Mouse (Mus musculus): ENCODE measurements around the gene Slc43a2. TPM values are rescaled to one million over a fixed set of nuclear protein-coding genes. Genes with fewer than 3 reads are reported as not detected.

The Slc43a2 gene
- polyA plus RNA-seq, 1 experiment from 2014 or later = 6.4 TPM

DNA sequence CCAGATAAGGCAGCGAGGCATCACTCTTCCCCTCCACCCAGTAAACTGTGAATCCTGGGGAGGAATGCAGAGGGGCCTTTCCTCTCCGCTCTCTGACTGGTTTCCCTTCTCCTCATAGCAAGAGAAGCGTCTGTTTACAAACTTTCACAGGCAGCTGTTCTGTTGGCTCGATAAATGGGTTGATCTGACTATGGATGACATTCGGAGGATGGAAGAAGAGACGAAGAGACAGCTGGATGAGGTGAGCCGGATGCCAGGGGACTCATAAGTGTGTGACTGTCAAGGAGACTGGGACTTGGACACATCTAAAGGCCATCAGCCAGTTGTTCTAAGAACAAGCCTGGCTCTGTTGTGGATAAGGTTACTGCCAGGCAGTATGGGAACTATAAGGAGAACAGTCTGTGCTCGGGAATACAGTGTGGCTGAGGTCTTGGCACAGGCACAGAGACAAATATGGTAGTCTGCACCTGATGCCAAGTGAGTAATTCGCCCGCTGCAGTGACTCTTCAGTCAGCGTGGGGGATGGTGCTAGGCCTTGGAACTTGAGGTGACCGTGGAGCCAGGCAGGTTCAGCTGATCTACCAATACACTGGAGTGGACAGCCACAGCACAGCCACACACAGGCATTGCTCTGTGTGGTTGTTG is 88.8 kb downstream of the Slc43a2 start:
- Histone ChIP-seq H3K4me3 (ENCODE audit: low read depth, low read length) (no peak overlapping the region), H3K9me3 (ENCODE audit: control insufficient read depth, low read length) (no peaks in the 10 kb centered on the region), H3K9ac (ENCODE audit: low read length) (no peak overlapping the region), H3K36me3 (ENCODE audit: control insufficient read depth, insufficient read depth, low read length) (peaks cover 20% of the 10 kb centered on the region), H3K27me3 (ENCODE audit: control insufficient read depth, insufficient read depth, low read length) (no peaks in the 10 kb centered on the region), H3K27ac (replicated peaks) (peak overlapping the region; percentile 77), H3K4me1 (replicated peaks; ENCODE audit: control insufficient read depth, insufficient read depth) (0 out of 2 replicates have a peak, but pooled peaks cover 2% of the 10 kb centered on the region), H3K4me2 (replicated peaks; ENCODE audit: low read depth) (no peak overlapping the region)
- DNase-seq (ENCODE audit: low spot score) (no peak), ATAC-seq (ENCODE audit: low FRiP score, low TSS enrichment) (peak; percentile 56; the same call in 1 of the 2 replicates)
- no peak for TF ChIP-seq EP300 (optimal IDR thresholded peaks at IDR 0.05)
- TF ChIP-seq CTCF (IDR thresholded peaks at IDR 0.05; ENCODE audit: low read depth) = no peak
- 63% methylated on average over 12 of the region's 12 CpGs for WGBS

DNA sequence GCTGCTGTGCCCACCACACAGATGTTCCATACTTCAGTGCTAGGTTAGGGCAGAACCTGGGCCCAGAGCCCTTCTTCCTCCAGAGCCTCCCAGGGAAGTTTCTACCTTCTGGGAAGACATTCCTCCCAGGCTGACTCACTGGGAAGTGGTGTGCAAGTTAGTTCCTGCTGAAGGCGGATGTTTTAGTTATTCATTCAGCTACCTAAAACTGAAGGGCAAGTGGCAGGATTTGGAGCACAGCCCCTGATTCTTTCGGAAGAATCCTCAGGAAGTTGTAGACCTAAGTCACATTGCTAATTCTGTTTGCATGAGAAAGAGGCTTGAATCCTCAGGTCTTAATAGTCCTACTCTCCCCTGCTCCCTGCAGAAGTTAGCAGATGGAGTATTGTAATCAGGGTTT is 89.9 kb downstream of the Slc43a2 start:
- no peak overlapping the region for H3K9ac ChIP-seq (ENCODE audit: low read length)
- H3K4me2 ChIP-seq (replicated peaks; ENCODE audit: low read depth) = no peak overlapping the region
- WGBS = 60% methylated on average over 2 of the region's 2 CpGs
- DNase-seq (ENCODE audit: low spot score) (no peak), ATAC-seq (ENCODE audit: low FRiP score, low TSS enrichment) (no peak; the same call in 1 of the 2 replicates)
- H3K4me3 ChIP-seq (ENCODE audit: low read depth, low read length) = no peak overlapping the region
- H3K36me3 ChIP-seq (ENCODE audit: control insufficient read depth, insufficient read depth, low read length) = peaks cover 26% of the 10 kb centered on the region
- no peaks in the 10 kb centered on the region for H3K27me3 ChIP-seq (ENCODE audit: control insufficient read depth, insufficient read depth, low read length)
- H3K4me1 ChIP-seq (replicated peaks; ENCODE audit: control insufficient read depth, insufficient read depth) = 0 out of 2 replicates have a peak, but pooled peaks cover 2% of the 10 kb centered on the region
- TF ChIP-seq EP300 (optimal IDR thresholded peaks at IDR 0.05) (no peak), CTCF (IDR thresholded peaks at IDR 0.05; ENCODE audit: low read depth) (no peak)
- no peaks in the 10 kb centered on the region for H3K9me3 ChIP-seq (ENCODE audit: control insufficient read depth, low read length)
- peak overlapping the region; percentile 77 for H3K27ac ChIP-seq (replicated peaks)

DNA sequence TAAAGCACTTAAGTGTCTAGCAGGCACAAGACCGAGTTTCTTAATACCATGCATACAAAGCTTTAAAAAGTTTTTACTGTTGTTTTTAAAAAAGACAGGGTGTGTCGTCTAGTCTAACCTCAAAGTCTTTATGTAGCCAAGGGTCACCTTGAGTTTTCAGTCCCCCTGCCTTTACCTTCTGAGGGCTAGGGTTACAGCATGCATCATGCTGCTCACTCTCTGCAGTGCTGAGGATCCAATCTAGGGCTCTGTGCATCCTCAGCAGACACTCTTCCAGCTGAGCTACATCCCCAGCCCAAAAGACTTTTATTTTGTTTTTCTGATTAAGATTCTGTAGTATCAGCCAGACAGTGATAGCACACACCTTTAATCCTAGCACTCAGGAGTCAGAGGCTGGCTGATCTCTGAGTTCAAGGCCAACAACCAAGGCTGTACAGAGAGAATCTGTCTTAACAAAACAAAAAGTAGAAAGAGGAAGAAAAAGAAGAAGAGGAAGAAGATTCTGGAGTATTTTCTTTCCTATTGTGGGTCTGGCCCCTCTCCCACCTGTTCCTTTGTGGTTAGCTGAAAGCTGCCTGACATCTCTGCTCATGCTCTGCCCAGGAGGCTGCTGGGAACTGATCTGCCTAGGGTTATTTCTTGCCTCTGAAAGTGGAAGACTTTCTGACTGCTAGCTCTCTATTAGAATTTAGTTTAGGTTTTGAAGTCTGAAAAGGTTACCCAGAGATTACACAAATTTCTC is 91.3 kb downstream of the Slc43a2 start:
- ATAC-seq (ENCODE audit: low FRiP score, low TSS enrichment) = no peak
- 72% methylated on average over 2 of the region's 2 CpGs for WGBS
- H3K36me3 ChIP-seq (ENCODE audit: control insufficient read depth, insufficient read depth, low read length) = peaks cover 27% of the 10 kb centered on the region
- H3K9me3 ChIP-seq (ENCODE audit: control insufficient read depth, low read length) = no peaks in the 10 kb centered on the region
- no peak overlapping the region for H3K4me3 ChIP-seq (ENCODE audit: low read depth, low read length)
- H3K27ac ChIP-seq (replicated peaks) = no peak overlapping the region
- H3K4me2 ChIP-seq (replicated peaks; ENCODE audit: low read depth) = no peak overlapping the region
- TF ChIP-seq EP300 (optimal IDR thresholded peaks at IDR 0.05) = no peak
- no peak for TF ChIP-seq CTCF (IDR thresholded peaks at IDR 0.05; ENCODE audit: low read depth)
- 0 out of 2 replicates have a peak, but pooled peaks cover 2% of the 10 kb centered on the region for H3K4me1 ChIP-seq (replicated peaks; ENCODE audit: control insufficient read depth, insufficient read depth)
- DNase-seq (ENCODE audit: low spot score) = no peak
- no peak overlapping the region for H3K9ac ChIP-seq (ENCODE audit: low read length)
- H3K27me3 ChIP-seq (ENCODE audit: control insufficient read depth, insufficient read depth, low read length) = no peaks in the 10 kb centered on the region

DNA sequence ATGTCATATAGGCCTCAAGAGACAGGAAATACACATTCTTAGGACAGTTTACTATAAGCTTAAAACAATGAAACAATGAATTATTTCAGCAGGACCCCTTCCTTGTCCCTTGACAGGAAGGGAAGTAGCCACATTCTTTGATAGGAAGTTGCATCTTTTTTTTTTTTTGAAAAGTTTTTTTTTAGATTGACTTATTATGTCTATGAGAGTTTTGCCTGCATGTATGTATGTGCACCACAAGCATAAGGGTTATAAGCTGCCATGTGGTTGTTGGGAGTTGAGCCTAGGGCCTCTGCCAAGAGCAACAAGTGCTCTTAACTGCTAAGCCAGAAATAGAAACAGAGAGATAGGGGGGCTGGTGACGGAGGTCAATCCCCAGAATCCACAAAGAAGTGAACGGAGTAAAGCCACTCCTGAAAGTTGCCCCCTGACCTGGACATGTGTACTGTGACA is 92.6 kb downstream of the Slc43a2 start:
- Histone ChIP-seq H3K9ac (ENCODE audit: low read length) (no peak overlapping the region), H3K4me2 (replicated peaks; ENCODE audit: low read depth) (no peak overlapping the region), H3K27me3 (ENCODE audit: control insufficient read depth, insufficient read depth, low read length) (no peaks in the 10 kb centered on the region), H3K9me3 (ENCODE audit: control insufficient read depth, low read length) (no peaks in the 10 kb centered on the region), H3K4me1 (replicated peaks; ENCODE audit: control insufficient read depth, insufficient read depth) (0 out of 2 replicates have a peak, but pooled peaks cover 2% of the 10 kb centered on the region), H3K36me3 (ENCODE audit: control insufficient read depth, insufficient read depth, low read length) (peaks cover 27% of the 10 kb centered on the region), H3K4me3 (ENCODE audit: low read depth, low read length) (no peak overlapping the region), H3K27ac (replicated peaks) (0 out of 2 replicates have a peak overlapping the region, but pooled peaks have one; percentile 14)
- no peak for DNase-seq (ENCODE audit: low spot score)
- TF ChIP-seq EP300 (optimal IDR thresholded peaks at IDR 0.05) (no peak), CTCF (IDR thresholded peaks at IDR 0.05; ENCODE audit: low read depth) (no peak)
- no peak for ATAC-seq (ENCODE audit: low FRiP score, low TSS enrichment)
- WGBS = 53% methylated on average over 2 of the region's 2 CpGs

DNA sequence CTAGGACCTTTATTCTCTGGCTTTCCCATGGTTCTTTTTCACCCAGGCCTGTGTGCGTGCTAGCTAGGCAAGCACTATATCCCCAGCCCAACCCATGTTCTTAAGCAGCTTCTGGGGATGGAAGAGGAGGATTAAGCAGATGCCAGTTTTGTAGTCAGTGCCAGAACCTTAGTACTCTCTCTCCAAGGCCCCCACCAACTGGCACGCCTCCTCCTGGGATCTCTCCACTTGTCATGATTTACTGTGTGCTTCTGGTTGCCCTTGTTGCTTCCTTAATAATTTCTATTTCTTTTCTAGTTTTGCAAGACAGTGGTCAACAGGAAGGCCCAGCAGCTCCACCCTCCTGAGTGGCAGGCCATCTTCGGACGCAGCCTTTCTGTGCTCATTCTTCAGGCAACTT is 94.3 kb downstream of the Slc43a2 start:
- H3K4me3 ChIP-seq (ENCODE audit: low read depth, low read length) = no peak overlapping the region
- 81% methylated on average over 4 of the region's 4 CpGs for WGBS
- H3K27ac ChIP-seq (replicated peaks) = no peak overlapping the region
- no peak overlapping the region for H3K9ac ChIP-seq (ENCODE audit: low read length)
- TF ChIP-seq CTCF (IDR thresholded peaks at IDR 0.05; ENCODE audit: low read depth) (no peak), EP300 (optimal IDR thresholded peaks at IDR 0.05) (no peak)
- DNase-seq (ENCODE audit: low spot score) (no peak), ATAC-seq (ENCODE audit: low FRiP score, low TSS enrichment) (no peak)
- H3K4me2 ChIP-seq (replicated peaks; ENCODE audit: low read depth) = no peak overlapping the region
- H3K36me3 ChIP-seq (ENCODE audit: control insufficient read depth, insufficient read depth, low read length) = peaks cover 20% of the 10 kb centered on the region
- H3K9me3 ChIP-seq (ENCODE audit: control insufficient read depth, low read length) = no peaks in the 10 kb centered on the region
- no peaks in the 10 kb centered on the region for H3K27me3 ChIP-seq (ENCODE audit: control insufficient read depth, insufficient read depth, low read length)
- H3K4me1 ChIP-seq (replicated peaks; ENCODE audit: control insufficient read depth, insufficient read depth) = 0 out of 2 replicates have a peak, but pooled peaks cover 2% of the 10 kb centered on the region

Small RNA genes within 50 kb of the gene (microRNA-seq; reads per million reads assigned to microRNA genes)
- gene Mir3971 = not detected

Other genes with a start within 250 kb of the Slc43a2 start
- 46.0 and 48.0 TPM in 2 replicates for gene Rpa1, start 183.4 kb upstream of the Slc43a2 start, polyA plus RNA-seq (2015; fragmentation: Nextera tagmentation; extraction: Ambion mirVana)
- 5.0 and 6.3 TPM in 2 replicates for gene Smyd4, start 183.3 kb upstream of the Slc43a2 start, polyA plus RNA-seq (2015; fragmentation: Nextera tagmentation; extraction: Ambion mirVana)
- 53.7 and 69.1 TPM in 2 replicates for gene Serpinf1, start 109.0 kb upstream of the Slc43a2 start, polyA plus RNA-seq (2015; fragmentation: Nextera tagmentation; extraction: Ambion mirVana)
- 17.8 and 19.7 TPM in 2 replicates for gene Serpinf2, start 92.1 kb upstream of the Slc43a2 start, polyA plus RNA-seq (2015; fragmentation: Nextera tagmentation; extraction: Ambion mirVana)
- gene Wdr81, start 77.0 kb upstream of the Slc43a2 start, polyA plus RNA-seq (2015; fragmentation: Nextera tagmentation; extraction: Ambion mirVana) = 2.6 and 2.7 TPM in 2 replicates
- 16.0 and 17.2 TPM in 2 replicates for gene Tlcd2, start 70.0 kb upstream of the Slc43a2 start, polyA plus RNA-seq (2015; fragmentation: Nextera tagmentation; extraction: Ambion mirVana)
- gene Prpf8, start 44.9 kb upstream of the Slc43a2 start, polyA plus RNA-seq (2015; fragmentation: Nextera tagmentation; extraction: Ambion mirVana) = 15.8 and 16.0 TPM in 2 replicates
- 2.7 and 3.5 TPM in 2 replicates for gene Rilp, start 21.6 kb upstream of the Slc43a2 start, polyA plus RNA-seq (2015; fragmentation: Nextera tagmentation; extraction: Ambion mirVana)
- gene Scarf1, start 18.2 kb upstream of the Slc43a2 start, polyA plus RNA-seq (2015; fragmentation: Nextera tagmentation; extraction: Ambion mirVana) = 2.8 and 2.9 TPM in 2 replicates
- 79.3 and 84.3 TPM in 2 replicates for gene Pitpna, start 56.4 kb downstream of the Slc43a2 start, polyA plus RNA-seq (2015; fragmentation: Nextera tagmentation; extraction: Ambion mirVana)
- gene Inpp5k, start 99.3 kb downstream of the Slc43a2 start, polyA plus RNA-seq (2015; fragmentation: Nextera tagmentation; extraction: Ambion mirVana) = 19.0 and 22.4 TPM in 2 replicates
- 41.8 and 41.9 TPM in 2 replicates for gene Myo1c, start 118.8 kb downstream of the Slc43a2 start, polyA plus RNA-seq (2015; fragmentation: Nextera tagmentation; extraction: Ambion mirVana)
- 63.5 and 68.8 TPM in 2 replicates for gene Crk, start 147.6 kb downstream of the Slc43a2 start, polyA plus RNA-seq (2015; fragmentation: Nextera tagmentation; extraction: Ambion mirVana)
- gene Ywhae, start 201.2 kb downstream of the Slc43a2 start, polyA plus RNA-seq (2015; fragmentation: Nextera tagmentation; extraction: Ambion mirVana) = 401 and 416 TPM in 2 replicates

Measured in stomach, postnatal 0 days (tissue).